Mouse (Mus musculus) mouse embryonic stem cell (cell line): Measurements from ENCODE around the gene 4931414P19Rik.

ENCODE experiments used
- in situ Hi-C, 2 experiments: fragments of 300-500 bp; cut with MboI; formaldehyde crosslinking; loops; 1 replicate in 1 of 2; 3 replicates in 1 of 2; pipeline ENCODE4 v1.14.3; 2019 to 2020; ENCODE audit warnings: low sequenced_read_pairs in 2 of 2, low pct_unique_long_range_greater_than_20kb in 1 of 2, mixed read lengths in 1 of 2; ENCODE audit not compliant: unreplicated experiment in 1 of 2

4931414P19Rik gene

DNA sequence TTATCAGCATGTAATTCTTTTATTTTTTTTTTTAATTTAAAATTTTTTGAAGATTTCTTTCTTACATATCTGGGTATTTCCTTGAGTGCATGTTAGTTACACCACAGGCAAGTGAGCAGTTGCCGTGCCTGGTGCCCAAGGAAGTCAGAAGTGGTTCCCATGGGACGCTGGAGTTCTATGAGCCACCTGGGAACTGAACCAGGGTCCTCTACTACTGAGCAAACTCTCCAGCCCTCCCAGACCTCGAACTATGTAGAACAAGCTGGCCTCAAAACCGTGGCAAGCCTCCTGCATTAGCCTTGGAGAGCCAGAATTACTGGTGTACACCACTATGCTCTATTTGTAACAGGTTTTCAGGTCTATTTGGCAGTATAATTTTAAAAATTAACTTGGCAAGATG, 3.2 kb downstream of the 4931414P19Rik start:
- in situ Hi-C loops: no loop called here

DNA sequence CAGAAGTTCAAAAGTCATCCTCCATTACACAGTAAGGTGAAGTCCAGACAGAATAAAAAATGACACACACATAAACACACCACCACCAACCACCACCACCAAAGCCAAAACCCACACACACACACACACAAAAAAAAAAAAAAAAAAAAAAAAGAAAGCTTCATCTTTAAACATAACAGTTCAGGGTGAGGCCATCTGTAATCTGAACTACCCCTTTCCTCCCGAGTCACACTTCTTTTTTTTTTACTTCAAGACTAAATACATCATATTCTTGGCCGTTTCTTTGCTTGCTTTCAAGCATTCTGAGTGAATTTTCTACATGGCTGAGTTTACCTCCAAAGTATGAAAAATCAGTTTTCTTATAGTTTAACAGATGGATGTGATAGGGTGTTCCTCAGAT, 4.2 kb downstream of the 4931414P19Rik start:
- in situ Hi-C loops: no loop called here

DNA sequence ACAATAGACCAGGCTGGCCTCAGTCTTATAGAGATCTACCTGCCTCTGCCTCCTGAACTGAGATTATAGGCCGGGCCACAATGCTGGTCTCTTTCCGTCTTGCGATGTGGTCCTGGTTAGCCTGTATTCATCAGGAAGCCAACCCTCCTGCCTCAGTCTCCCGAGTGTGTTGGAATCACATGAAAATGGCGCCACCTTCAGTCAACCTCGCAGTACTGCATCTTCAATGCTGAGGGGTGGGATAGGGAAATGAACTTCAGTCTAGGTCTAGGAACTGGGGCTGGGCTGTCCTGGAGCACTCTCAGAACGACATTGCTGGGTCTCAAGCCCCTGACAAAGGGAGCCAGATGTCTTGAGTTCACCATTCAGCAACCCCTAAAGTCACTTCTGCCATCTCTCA, 8.7 kb downstream of the 4931414P19Rik start:
- in situ Hi-C loops: no loop called here

DNA sequence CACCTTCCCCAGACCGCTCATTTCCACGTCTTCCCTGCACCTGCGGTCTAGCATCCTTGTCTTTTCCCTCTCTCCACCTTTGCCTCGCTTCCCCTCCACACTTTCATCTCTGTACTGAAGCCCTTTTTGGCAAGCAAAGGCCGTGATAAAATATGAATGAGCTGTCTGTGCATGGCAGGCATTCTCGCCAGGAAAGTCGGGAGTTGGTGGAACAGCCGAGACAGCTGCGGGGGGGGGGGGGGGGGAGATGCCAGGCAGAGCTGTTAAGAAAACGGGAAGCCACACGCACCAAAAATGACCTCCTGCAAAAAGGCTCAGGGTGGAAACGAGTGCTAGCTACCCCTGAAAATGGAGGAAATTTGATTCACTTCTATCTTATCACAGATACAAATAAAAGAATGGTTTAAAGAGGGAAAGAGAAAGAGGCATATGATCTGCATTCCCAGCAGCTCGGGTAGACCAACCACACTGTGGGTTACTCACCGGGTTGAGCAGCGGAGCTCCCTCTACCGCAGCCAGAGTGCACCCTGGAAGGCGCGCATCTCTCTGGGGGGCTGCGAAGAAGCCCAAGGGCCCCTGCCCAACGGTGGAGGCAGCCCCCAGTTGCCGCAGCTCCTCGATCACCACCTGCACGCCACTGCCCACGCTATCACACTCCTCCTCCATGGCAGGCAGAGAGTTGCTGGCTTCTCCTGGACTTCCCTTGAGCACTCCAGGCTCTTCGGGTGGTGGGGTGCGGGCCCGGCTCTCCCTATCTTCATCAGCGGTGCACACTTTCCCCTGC, 11.0 kb downstream of the 4931414P19Rik start:
- in situ Hi-C loops: no loop called here

DNA sequence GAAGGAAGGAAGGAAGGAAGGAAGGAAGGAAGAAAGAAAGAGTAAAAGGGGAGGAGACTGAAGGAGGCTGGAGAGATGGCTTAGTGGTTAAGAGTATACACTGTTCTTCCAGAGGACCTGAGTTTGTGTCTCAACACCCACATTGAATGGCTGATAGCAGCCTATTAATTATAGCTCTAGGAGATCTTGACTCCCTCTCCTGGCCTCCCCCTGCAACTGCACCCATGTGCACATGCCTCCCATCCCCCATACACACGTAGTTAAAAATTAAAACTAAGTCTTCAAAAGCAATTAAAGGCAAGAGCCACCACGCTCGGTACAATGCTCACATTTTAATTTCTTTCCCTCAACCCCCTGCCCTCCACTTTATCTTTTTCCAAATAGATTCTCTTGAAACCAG, 11.7 kb downstream of the 4931414P19Rik start:
- in situ Hi-C loops: no loop called here

DNA sequence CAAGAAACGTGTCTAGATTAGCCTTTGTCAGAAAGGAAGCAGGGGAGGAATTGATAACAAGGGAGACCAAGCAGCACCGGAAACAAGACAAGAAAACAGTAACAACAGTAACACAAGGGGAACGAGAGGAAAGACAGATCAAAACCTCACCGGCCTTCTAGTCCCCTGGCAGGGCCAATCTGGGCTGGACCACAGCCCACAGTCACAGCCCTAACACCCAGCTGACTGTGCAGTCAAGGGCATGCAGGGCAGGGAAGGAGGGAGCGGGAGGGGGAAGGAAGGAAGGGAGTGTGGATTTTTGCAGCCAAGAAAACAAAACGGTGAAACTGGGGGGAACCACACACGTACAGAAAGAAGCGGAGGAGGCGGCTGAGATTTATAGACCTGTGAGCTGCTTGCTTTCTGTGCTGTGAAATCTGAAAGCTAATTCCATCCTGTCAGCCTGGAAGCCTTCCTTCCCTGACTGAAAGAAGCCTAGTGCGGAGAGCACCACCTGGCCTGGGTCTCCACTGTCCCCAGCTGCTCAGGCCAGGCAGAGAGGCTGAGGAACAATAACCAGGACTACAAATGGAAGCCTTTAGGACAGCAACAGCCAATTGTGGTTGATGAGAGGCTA, 13.4 kb downstream of the 4931414P19Rik start:
- in situ Hi-C loops: no loop called here

DNA sequence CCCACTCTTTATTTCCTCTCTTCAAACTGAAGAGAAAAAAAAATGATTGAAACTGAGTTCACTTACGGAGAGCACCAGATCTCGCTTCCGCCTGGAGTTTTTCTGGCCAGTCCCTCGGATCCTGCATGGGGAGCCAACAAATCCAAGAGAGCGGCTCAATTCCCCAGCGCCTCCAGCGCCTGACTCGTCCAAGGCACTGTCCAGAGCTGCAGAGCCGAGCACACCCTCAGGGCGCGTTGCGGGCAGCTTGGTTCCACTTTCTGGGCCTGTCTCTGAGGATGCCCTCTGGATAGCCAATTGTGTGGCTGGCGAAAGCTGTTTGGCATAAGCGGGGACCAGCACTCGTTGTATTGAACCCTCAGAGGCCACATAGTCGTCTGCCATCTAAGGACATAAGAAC, 14.7 kb downstream of the 4931414P19Rik start:
- in situ Hi-C loops: no loop called here

DNA sequence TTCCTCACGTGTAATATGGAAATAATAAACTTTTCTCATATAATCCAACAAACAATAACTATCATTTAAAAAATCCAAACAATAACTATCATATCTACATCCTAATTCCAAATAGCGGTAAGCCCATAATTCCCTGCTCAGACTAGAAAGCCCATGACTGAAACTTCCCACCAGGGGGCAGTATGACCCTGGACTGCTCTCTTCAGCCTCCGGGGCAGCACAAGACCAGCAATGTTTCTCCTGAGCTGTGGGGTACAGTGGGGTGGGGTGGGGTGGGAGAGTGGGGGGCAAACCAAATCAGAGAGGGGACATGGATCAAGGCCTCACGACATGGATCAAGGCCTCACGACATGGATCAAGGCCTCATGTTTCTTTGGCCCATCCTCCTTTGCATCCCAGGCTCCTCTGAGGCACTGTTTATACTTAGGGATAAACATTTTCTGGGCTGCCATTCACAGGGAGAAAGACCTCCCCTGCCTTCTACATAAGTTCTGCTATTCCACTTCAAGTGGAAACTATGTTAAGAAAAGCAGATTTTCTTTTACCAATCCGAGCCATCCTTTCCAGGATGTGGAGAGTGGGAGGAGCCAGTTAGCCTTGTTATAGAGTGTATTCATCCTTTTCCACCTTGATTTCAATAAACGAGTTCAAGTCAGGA, 22.0 kb downstream of the 4931414P19Rik start:
- in situ Hi-C loops: no loop called here

DNA sequence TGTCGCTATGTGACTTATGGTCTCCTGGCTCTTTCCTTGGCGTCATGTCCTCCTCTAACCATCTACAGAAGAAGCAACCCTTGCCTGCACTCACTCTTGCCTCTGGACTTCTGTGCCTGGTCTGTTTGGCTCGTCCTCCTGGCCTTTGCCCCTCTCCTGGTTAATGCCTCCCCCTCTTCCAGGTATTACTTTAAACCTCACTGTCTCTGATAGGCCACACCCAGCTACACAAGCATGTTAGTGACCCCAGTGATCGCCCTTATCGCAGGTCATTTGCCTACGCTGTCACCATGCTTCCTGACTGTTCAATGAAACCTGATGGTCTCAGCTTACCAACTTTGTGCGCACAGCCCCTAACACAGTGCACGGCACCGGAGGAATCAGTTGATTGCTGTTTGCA, 23.3 kb downstream of the 4931414P19Rik start:
- in situ Hi-C loops: no loop called here

DNA sequence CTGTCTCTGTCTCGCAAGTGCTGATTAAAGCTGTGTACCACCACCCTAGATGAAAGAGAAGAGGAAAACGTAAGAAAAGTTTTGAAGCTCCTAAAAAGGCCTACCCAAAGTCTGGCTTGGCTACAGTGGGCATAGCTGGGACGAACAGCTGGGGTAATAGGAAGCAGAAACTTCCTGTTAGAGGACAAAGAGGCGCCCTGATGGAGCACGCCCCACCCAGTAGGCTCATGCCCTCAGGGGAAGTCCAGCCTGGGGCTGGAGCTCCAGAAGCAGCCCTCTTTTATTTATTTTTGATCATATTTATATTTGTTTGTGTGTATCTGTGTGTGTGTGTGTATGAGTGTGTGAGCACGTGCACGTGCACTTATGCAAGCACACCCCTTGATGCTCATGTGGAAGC, 26.2 kb downstream of the 4931414P19Rik start:
- in situ Hi-C loops: no loop called here

DNA sequence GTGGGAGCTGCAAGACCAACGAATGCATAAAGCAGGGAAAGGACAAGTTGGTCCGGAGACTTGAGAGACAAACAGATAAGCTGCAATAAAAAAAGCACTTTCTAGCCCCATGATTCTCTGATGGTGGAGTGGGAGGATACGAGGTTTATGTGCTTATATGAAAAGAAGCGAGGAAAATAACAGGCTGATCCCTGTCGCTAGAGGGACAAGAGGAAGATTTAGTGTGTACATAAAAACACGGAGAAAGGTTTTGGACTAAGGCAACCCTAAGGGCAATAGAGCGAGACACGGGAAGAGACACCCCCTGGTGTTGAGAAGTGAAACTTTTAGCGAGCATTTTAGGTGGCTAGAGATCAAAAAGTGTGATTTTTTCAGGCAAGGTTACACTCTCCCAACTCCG, 27.7 kb downstream of the 4931414P19Rik start:
- in situ Hi-C loops: no loop called here

DNA sequence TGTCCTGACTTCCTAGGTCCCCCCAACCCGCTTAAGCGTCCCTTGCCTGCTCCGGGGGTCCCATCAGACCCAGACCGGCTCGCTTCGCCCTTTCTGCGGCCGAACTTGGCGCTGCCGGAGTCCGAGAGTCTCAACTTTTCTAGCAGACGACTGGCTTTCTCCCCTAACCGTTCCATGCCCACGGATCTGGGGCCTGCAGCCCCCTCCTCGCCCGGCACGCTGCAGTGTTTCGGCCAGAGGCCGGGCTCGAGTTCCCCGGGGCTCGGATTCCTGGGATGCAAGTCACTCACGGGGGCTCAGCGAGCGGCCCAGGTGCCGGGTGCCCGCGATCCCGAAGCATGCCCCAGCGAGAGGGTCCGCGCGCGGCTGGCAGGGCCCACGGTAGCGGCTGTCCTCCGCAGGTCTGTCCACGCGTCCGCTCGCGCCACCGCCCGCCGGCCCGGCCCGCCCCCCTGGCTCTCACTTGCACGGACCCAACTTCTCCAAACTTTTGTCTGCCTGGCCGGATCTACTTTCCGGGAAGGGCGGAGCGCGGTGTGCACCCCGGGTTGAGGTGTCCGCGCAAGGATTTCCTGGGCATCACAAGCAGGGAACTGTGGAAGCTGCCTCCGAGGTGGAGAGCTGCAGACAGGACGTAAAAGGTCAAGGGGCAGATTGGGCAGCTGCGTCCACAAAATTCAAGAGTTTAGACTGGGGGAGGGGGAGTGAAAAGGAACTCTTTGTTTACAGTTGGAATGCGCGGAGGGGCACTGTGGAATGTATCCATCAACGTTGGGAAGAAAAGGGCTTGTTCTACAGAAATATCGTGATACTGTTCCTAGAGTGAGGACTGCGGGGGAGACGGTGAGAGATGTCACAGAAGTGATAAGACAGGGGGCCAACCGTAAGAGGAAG, 28.5 kb downstream of the 4931414P19Rik start, which contains the start of gene Ajuba:
TSS of gene Ajuba (minus strand) at position 470 of the 894 bp plus-strand sequence.
- in situ Hi-C loops: no loop called here

DNA sequence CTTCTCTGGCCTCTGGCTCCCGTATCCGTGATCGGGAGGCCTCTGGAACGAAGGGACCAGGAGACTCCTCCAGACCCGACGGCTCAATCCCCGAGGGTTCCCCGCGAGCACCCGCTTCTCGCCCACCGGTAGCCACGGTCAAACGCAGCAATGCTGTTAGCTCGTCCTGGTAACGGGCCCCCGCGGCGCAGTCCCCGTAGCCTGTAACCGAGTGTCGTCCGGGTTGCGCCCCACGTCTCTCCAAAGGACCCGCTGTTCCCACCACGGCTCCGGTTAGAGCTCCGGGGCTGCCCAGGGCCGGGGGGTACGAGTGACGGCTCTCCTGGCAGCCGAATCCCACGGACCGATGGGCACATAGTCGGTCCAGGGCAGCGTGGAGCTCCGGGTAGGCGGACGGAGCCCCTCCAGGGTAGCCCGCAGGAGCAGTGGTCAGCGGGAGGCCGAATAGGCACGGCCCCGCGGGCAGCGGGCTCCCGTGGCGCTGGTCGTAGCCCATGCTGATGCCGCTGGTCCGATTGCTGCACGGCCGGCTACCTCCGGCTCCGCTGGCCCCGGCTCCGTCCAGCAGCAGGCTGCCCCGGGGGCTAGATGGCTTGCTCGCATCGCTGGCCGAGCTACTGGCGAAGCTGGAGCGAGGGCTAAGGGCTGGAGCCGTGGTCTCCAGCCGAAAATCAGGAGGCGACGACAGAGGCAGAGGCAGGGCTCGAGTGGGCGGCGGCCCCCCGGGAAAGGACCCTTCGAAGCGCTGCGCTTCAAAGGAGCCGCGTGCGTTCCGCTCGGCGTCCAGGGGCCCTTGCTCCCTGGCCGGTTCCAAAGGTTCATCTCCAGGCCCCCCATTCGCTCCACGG, 29.3 kb downstream of the 4931414P19Rik start:
- in situ Hi-C loops: no loop called here

DNA sequence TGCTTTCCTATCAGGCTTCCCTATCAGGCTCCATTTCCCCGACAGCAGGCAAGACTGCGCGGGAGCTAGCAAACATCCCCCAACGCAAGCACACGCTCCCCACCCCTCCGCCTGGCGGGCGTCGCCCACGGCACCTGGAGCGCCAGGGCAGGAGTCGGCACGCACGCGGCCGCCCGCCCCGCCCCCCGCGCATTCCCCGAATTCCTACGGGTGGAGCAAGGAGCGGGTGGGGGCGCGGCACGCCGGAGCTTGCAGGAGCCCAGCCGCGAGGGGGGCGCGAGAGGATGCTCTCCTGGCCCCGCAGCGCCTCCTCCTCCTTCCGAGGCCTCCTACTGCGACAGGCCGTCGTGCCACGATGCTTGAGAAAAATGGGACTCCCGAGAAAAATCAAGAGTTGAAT, 30.2 kb downstream of the 4931414P19Rik start:
- in situ Hi-C loops: no loop called here

DNA sequence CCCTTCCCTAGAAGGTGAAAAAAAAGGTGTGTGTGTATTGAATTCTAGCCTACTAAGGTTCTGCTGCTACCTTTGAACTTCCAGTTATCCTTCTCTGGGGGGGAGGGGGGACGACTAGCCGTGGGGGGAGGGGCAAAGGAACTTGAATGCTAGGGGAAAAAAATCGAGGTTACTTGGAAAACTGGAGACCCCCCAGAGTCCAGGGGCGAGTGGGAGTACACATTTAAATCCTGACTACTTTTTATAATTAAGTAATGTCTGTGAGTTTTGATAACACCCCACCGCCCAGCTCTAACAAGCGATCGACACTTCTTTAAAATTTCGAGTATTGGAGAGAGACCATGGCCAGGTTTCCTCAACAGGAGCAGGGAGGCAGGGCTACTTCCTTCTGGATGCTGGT, 30.8 kb downstream of the 4931414P19Rik start:
- in situ Hi-C loops: no loop called here

DNA sequence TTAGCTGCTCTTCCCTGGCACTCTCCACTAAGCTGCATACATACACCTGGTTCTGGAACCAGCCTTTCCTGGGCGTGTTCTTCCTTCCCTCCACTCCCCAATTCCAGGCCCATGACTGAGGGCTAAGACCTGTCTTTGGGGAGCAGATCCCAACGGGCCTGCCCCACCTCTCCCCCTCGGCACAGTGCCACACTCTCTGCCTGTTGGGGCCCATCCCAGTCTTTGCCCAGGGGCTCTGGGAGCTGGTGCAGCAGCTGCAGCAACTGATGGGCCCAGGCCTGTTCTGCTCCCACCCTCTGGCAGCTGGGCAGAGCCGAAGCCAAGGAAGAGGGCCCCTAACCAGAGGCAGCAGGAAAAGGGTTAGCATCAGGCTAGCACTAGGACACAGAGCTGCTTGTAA, 31.5 kb downstream of the 4931414P19Rik start:
- in situ Hi-C loops: no loop called here

DNA sequence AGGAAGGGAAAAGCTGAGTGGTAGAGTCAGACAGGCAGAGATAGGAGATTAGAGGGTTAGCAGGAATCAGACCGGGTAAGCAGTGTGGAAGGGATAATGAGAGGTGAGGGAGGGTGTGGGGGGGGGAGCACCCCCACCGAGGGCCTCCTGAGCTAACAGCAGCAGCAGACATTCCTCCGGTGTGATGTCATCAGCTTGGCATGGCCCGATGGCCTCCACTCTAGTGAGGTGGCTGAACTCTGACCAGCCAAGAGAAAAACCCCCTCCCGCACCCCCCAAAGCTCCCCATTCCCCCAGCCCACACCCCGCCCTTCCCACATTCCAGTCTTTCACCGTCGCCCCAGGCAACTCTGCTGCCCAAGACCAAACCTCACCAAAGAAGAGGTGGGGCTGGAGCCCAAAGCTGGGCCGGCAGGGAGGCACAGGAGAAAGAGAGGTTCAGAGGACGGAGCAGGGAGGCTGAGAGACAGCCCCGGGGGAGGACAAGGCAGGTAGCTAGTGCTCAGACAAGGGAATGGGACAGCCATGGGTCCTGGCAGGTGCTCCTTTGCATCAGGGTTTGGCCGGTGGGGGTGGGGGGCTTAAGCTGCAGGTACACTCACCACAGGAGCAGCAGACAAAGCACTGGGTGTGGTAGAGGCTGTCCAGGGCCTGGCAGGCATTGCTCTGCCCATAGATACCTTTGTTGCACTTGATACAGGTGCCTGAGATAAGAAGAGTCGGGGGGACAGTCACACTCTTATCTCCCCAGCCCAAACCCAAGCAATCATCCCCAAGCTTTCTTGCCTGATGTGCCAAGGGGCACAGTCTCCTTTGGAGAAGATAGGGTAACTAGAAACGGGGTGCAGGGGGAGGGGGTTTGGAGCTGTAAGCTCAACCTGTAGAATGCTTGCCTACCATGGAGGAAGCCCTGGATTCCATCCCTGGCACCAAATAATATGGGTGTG, 32.7 kb downstream of the 4931414P19Rik start:
- in situ Hi-C loops: no loop called here
